Mouse (Mus musculus) brain, embryonic 14.5 days (tissue): Measurements from ENCODE around the gene Gm21970.

Experiments
- CTCF ChIP-seq: fragments of 200-500 bp; IDR thresholded peaks from 2 replicates; pipeline ENCODE4 v1.5.1; 2012; ENCODE audit warnings: inconsistent platforms, mild to moderate bottlenecking, moderate library complexity, borderline replicate concordance; ENCODE audit not compliant: insufficient read depth, insufficient read length; ENCODE audit errors: extremely low read depth
- POLR2A ChIP-seq: fragments of 200-500 bp; IDR thresholded peaks from 2 replicates; pipeline ENCODE4 v1.6.1; 2012; ENCODE audit warnings: mild to moderate bottlenecking, inconsistent platforms, borderline replicate concordance; ENCODE audit not compliant: poor library complexity, insufficient read depth, insufficient read length, severe bottlenecking; ENCODE audit errors: extremely low read depth

- TF ChIP-seq CTCF (no peak), POLR2A (no peak)
Observed at GRCm38 (mm10) chr16:91462644-91463043, 71.1 kb downstream of the Gm21970 start.
